Comparison of ENCODE assay signal across 8 mouse cellular contexts in genomic region chr12:105336421-105337289, GRCm38 (mm10). TPM values are rescaled to one million over a fixed set of nuclear protein-coding genes. Genes with fewer than 3 reads are reported as not detected.
DNase-seq lines count a peak whose midpoint lies in the region; ATAC-seq lines count a peak whose summit lies in the region.

No protein-coding gene starts in this region.

- under 1% methylated on average over 76 of the region's 77 CpGs for WGBS in heart, embryonic 11.5 days (ENCODE audit: insufficient replicate concordance)
- under 1% methylated on average over 72 of the region's 77 CpGs for WGBS in forebrain, embryonic 10.5 days
- 1% methylated on average over 73 of the region's 77 CpGs for WGBS in liver, embryonic 16.5 days (ENCODE audit: insufficient replicate concordance)
- under 1% methylated on average over 70 of the region's 77 CpGs for WGBS in stomach, embryonic 14.5 days

- H3K27me3 ChIP-seq in heart, embryonic 11.5 days (ENCODE audit: control insufficient read depth, insufficient read depth, low read length): peaks cover 58% of the 10 kb centered on the region
- peaks cover 58% of the 10 kb centered on the region for H3K27me3 ChIP-seq in forebrain, embryonic 10.5 days (ENCODE audit: poor library complexity, severe bottlenecking)
- H3K27me3 ChIP-seq in liver, embryonic 16.5 days (ENCODE audit: control insufficient read depth, insufficient read depth, low read depth, low read length): peaks cover 30% of the 10 kb centered on the region
- peaks cover 16% of the 10 kb centered on the region; the same call in 1 of the 2 replicates for H3K27me3 ChIP-seq in stomach, embryonic 14.5 days (ENCODE audit: control insufficient read depth, insufficient read depth, low read length)

- no peak overlapping the region for H3K27ac ChIP-seq in heart, embryonic 11.5 days (ENCODE audit: low read depth, low read length)
- peak overlapping the region; percentile 75 for H3K27ac ChIP-seq in forebrain, embryonic 10.5 days
- H3K27ac ChIP-seq in liver, embryonic 16.5 days (ENCODE audit: low read length): no peak overlapping the region
- H3K27ac ChIP-seq in stomach, embryonic 14.5 days (ENCODE audit: low read length): no peak overlapping the region

- no peaks in the 10 kb centered on the region for H3K9me3 ChIP-seq in heart, embryonic 11.5 days (replicated peaks; ENCODE audit: control insufficient read depth, low read length)
- no peaks in the 10 kb centered on the region for H3K9me3 ChIP-seq in forebrain, embryonic 10.5 days
- no peaks in the 10 kb centered on the region for H3K9me3 ChIP-seq in liver, embryonic 16.5 days (replicated peaks; ENCODE audit: control insufficient read depth, low read length)
- H3K9me3 ChIP-seq in stomach, embryonic 14.5 days (ENCODE audit: control insufficient read depth, low read depth, low read length): no peaks in the 10 kb centered on the region

- no peaks in the 10 kb centered on the region for H3K36me3 ChIP-seq in heart, embryonic 11.5 days (ENCODE audit: control insufficient read depth, insufficient read depth, low read length)
- H3K36me3 ChIP-seq in forebrain, embryonic 10.5 days (replicated peaks): no peaks in the 10 kb centered on the region
- H3K36me3 ChIP-seq in liver, embryonic 16.5 days (ENCODE audit: control insufficient read depth, insufficient read depth): no peaks in the 10 kb centered on the region
- no peaks in the 10 kb centered on the region for H3K36me3 ChIP-seq in stomach, embryonic 14.5 days (ENCODE audit: control insufficient read depth, insufficient read depth, low read length)

- H3K4me3 ChIP-seq in heart, embryonic 11.5 days (ENCODE audit: low read depth, low read length): peak overlapping the region; percentile 48
- peak overlapping the region; percentile 78 for H3K4me3 ChIP-seq in forebrain, embryonic 10.5 days
- H3K4me3 ChIP-seq in liver, embryonic 16.5 days (ENCODE audit: low read depth, low read length): peak overlapping the region; percentile 35
- H3K4me3 ChIP-seq in stomach, embryonic 14.5 days (ENCODE audit: low read depth, low read length): peak overlapping the region; percentile 59

- H3K4me1 ChIP-seq in heart, embryonic 11.5 days (ENCODE audit: control insufficient read depth, insufficient read depth, low read length): peaks cover 6% of the 10 kb centered on the region; the same call in 1 of the 2 replicates
- peaks cover 24% of the 10 kb centered on the region for H3K4me1 ChIP-seq in forebrain, embryonic 10.5 days
- H3K4me1 ChIP-seq in liver, embryonic 16.5 days (ENCODE audit: control insufficient read depth, low read depth, low read length): no peaks in the 10 kb centered on the region
- 0 out of 2 replicates have a peak, but pooled peaks cover 9% of the 10 kb centered on the region for H3K4me1 ChIP-seq in stomach, embryonic 14.5 days (ENCODE audit: control insufficient read depth, insufficient read depth, low read length)

- peak; percentile 48 for ATAC-seq in heart, embryonic 11.5 days (replicated peaks; ENCODE audit: insufficient number of reproducible peaks, low FRiP score, low TSS enrichment)
- no peak for ATAC-seq in liver, embryonic 16.5 days (ENCODE audit: low read depth)
- peak; percentile 82; the same call in 1 of the 2 replicates for ATAC-seq in stomach, embryonic 14.5 days (ENCODE audit: insufficient number of reproducible peaks, insufficient read depth, low FRiP score, low read depth)

- no peak for DNase-seq in heart, postnatal 36 days
- peak; percentile 87 for DNase-seq in brain, adult 2 months (ENCODE audit: low read depth, low spot score)
- DNase-seq in forebrain, embryonic 10.5 days (ENCODE audit: extremely low spot score, low spot score): peak; percentile 65
- DNase-seq in layer of hippocampus, adult 18-20 months (ENCODE audit: low spot score in 2 of 2): peak; percentile 76 to 77
- DNase-seq in thymus, postnatal 10 days (ENCODE audit: low spot score in 2 of 2): no peak

- H3K4me2 ChIP-seq in heart, embryonic 11.5 days: peak overlapping the region; percentile 98
- peak overlapping the region; percentile 54 for H3K4me2 ChIP-seq in liver, embryonic 16.5 days (ENCODE audit: low read depth, low read length)
- H3K4me2 ChIP-seq in stomach, embryonic 14.5 days (replicated peaks; ENCODE audit: low read depth, low read length): peak overlapping the region; percentile 98

- intact Hi-C loops in heart, postnatal 36 days (cut with DNase I): no loop called here

- H3K9ac ChIP-seq in heart, embryonic 11.5 days (ENCODE audit: low read depth, low read length): peak overlapping the region; percentile 49; the same call in 1 of the 2 replicates
- H3K9ac ChIP-seq in liver, embryonic 16.5 days (ENCODE audit: low read depth, low read length): no peak overlapping the region
- H3K9ac ChIP-seq in stomach, embryonic 14.5 days (replicated peaks; ENCODE audit: low read depth, low read length): no peak overlapping the region; the same call in 1 of the 2 replicates

RNA-seq across cellular contexts. Expression of gene Tunar, which starts 3.0 kb away (rescaled TPM):
- 0.14 TPM in 1 of 2 replicates, not detected in the other for polyA plus RNA-seq in heart, embryonic 11.5 days (2014; fragmentation: Nextera tagmentation; extraction: Ambion mirVana)
- total RNA-seq in heart, postnatal 36 days (2021): not detected
- 0.33 and 0.39 TPM in 2 replicates for polyA plus RNA-seq in forebrain, embryonic 10.5 days (2016; fragmentation: Nextera tagmentation; extraction: Ambion mirVana)
- 10 to 100 TPM; 16.2 to 16.8 TPM for total RNA-seq in layer of hippocampus, adult 18-20 months (2021)
- polyA plus RNA-seq in liver, embryonic 16.5 days (2015; fragmentation: Nextera tagmentation; extraction: Ambion mirVana): not detected in 2 replicates
- polyA plus RNA-seq in stomach, embryonic 14.5 days (2014; fragmentation: Nextera tagmentation; extraction: Ambion mirVana): 0.14 and 0.33 TPM in 2 replicates

Comparison
In these comparisons a context has a peak if more than half of its experiments do, and no peak if none do; other contexts are left out.
1. DNase-seq: peak in brain, adult 2 months (single experiment), forebrain, embryonic 10.5 days (single experiment) and layer of hippocampus, adult 18-20 months (2 of 2); none in heart, postnatal 36 days (0 of 2) and thymus, postnatal 10 days (0 of 2).
2. Peak in every context shown above with its lines, with median percentiles within 50 percentile points of each other: H3K4me2 ChIP-seq and H3K4me3 ChIP-seq.